Mouse (Mus musculus) lung, postnatal 0 days (tissue): ENCODE measurements at regions not wholly inside any gene's neighbourhood (a gene's known extent, or its start where the extent isn't known, plus 50 kb on each side); places are given as distances from the start of the nearest gene placed in this dataset.

Experiments
- CTCF ChIP-seq: IDR thresholded peaks from 2 replicates; pipeline ENCODE4 v1.5.1; 2016; ENCODE audit warnings: antibody characterized with exemption, mild to moderate bottlenecking
- EP300 ChIP-seq: IDR thresholded peaks from 2 replicates; pipeline ENCODE4 v1.6.1; 2016; ENCODE audit warnings: antibody characterized with exemption, mild to moderate bottlenecking, control low read depth

- TF ChIP-seq EP300 (no peak), CTCF (no peak)
Observed at GRCm38 (mm10) chr17:61320865-61321264, 1560.3 kb downstream of the Efna5 start.
